Mouse (Mus musculus): ENCODE measurements around the gene Stat6. TPM values are rescaled to one million over a fixed set of nuclear protein-coding genes. Genes with fewer than 3 reads are reported as not detected.
A peak's percentile ranks its signal among the peaks of the same experiment; 100 is the strongest.

Gene Stat6
- polyA plus RNA-seq, 1 experiment, result 33.8 TPM

DNA sequence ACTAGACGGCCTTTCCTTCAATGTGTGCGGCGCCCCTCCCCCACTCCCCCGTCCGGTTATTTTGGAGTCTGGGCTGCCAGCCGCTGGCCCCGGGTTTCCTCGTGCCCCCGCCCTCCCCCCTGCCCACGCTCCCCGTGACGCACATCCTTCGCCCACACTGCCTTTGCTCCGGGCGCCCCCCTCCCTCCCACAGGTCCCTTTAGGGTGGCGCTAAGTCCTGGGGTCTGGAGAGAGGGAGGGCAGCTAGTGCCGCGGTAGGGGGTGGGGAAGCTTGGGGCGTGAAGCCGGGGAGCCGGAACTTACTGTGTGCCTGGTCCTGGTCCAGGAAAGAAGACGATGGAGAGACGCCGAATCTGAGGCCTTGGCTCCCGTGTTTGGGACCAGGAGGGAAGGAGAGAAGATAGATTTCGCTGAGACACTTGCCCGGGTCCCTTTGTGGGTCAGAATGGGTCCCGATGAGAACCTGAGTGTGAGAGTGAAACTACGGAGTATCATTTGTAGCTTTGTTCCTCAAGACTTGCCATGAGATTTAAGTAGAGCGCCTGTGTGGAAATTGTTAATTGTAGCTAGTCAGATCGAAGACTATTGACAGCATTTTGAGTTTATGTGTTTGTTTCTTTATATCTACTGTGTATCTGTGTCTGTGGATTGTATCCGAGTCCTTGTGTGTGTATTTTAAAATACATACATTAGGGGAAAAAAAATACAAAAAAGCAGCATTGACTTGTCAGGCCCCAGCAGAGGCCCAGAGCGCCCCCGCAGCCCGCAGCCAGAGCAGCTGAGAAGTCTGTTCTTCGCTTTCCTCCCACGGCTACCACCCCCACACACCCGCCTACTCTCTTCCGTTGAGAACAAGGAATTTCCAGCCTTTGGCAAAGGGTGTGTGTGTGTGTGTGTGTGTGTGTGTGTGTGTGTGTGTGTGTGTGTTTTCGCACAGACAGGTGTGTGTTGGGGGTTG lies 25.6 kb downstream of the Stat6 start, which contains the start of gene Nab2:
Gene Nab2 (minus strand): TSS at position 476 of the 958 bp plus-strand sequence.
- H3K36me3 ChIP-seq (replicated peaks; ENCODE audit: low read length), result peaks cover 18% of the 10 kb centered on the region
- no peaks in the 10 kb centered on the region for H3K27me3 ChIP-seq (replicated peaks)
- H3K4me3 ChIP-seq (replicated peaks), result peak within 1 kb of the TSS; percentile 95
- peaks cover 71% of the 10 kb centered on the region for H3K4me1 ChIP-seq
- TF ChIP-seq GATA1 (IDR thresholded peaks at IDR 0.05; ENCODE audit: borderline replicate concordance, low read length) (no peak), FLI1 (IDR thresholded peaks at IDR 0.05; ENCODE audit: low read length) (no peak)
- no peaks in the 10 kb centered on the region for H3K9me3 ChIP-seq

- H3K36me3 ChIP-seq (replicated peaks; ENCODE audit: low read length), result peaks cover 10% of the 10 kb centered on the region
- H3K9me3 ChIP-seq, result no peaks in the 10 kb centered on the region
- H3K4me1 ChIP-seq, result peaks cover 68% of the 10 kb centered on the region
- H3K27me3 ChIP-seq (replicated peaks), result no peaks in the 10 kb centered on the region
- peak overlapping the region; percentile 95 for H3K4me3 ChIP-seq (replicated peaks)
- no peak for TF ChIP-seq FLI1 (IDR thresholded peaks at IDR 0.05; ENCODE audit: low read length)
Measured at GRCm38 (mm10) chr10:127669170-127669569, 26.4 kb downstream of the Stat6 start.

DNA sequence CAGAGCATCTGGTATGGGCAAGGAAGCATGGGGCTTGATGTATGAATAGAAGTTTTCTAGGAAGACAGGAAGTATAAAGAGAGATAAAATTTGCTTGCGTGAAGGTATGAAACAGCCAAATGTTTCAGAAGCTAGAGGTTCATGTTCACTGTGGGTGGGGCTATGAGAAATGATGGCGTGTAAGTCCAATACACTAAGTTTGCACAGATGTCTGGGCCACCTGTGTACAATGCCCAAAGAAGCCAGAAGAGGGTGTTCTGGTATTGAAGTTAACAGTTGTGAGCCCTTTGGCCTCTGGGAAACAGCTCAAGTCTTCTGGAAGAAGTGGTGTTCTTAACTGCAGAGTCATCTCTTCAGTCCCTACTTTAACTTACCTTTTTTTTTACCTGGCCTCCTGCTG lies 27.4 kb downstream of the Stat6 start:
- TF ChIP-seq FLI1 (IDR thresholded peaks at IDR 0.05; ENCODE audit: low read length) (no peak), GATA1 (IDR thresholded peaks at IDR 0.05; ENCODE audit: borderline replicate concordance, low read length) (no peak)
- peaks cover 63% of the 10 kb centered on the region for H3K4me1 ChIP-seq
- H3K4me3 ChIP-seq (replicated peaks), result no peak overlapping the region
- H3K36me3 ChIP-seq (replicated peaks; ENCODE audit: low read length), result no peaks in the 10 kb centered on the region
- no peaks in the 10 kb centered on the region for H3K27me3 ChIP-seq (replicated peaks)
- no peaks in the 10 kb centered on the region for H3K9me3 ChIP-seq

- no peak overlapping the region for H3K4me3 ChIP-seq (replicated peaks)
- TF ChIP-seq GATA1 (IDR thresholded peaks at IDR 0.05; ENCODE audit: borderline replicate concordance, low read length) (no peak), FLI1 (IDR thresholded peaks at IDR 0.05; ENCODE audit: low read length) (no peak)
- no peaks in the 10 kb centered on the region for H3K36me3 ChIP-seq (replicated peaks; ENCODE audit: low read length)
- H3K9me3 ChIP-seq, result no peaks in the 10 kb centered on the region
- H3K27me3 ChIP-seq (replicated peaks), result no peaks in the 10 kb centered on the region
- peaks cover 56% of the 10 kb centered on the region for H3K4me1 ChIP-seq
Measured at GRCm38 (mm10) chr10:127671276-127671675, 28.5 kb downstream of the Stat6 start.

GRCm38 (mm10) chr10:127674046-127674655 lies 31.4 kb downstream of the Stat6 start:
- H3K4me1 ChIP-seq, result peaks cover 50% of the 10 kb centered on the region
- H3K27me3 ChIP-seq (replicated peaks), result no peaks in the 10 kb centered on the region
- TF ChIP-seq GATA1 (IDR thresholded peaks at IDR 0.05; ENCODE audit: borderline replicate concordance, low read length), result no peak
- no peak for TF ChIP-seq FLI1 (IDR thresholded peaks at IDR 0.05; ENCODE audit: low read length)
- no peaks in the 10 kb centered on the region for H3K36me3 ChIP-seq (replicated peaks; ENCODE audit: low read length)
- no peaks in the 10 kb centered on the region for H3K9me3 ChIP-seq
- H3K4me3 ChIP-seq (replicated peaks), result no peak overlapping the region

DNA sequence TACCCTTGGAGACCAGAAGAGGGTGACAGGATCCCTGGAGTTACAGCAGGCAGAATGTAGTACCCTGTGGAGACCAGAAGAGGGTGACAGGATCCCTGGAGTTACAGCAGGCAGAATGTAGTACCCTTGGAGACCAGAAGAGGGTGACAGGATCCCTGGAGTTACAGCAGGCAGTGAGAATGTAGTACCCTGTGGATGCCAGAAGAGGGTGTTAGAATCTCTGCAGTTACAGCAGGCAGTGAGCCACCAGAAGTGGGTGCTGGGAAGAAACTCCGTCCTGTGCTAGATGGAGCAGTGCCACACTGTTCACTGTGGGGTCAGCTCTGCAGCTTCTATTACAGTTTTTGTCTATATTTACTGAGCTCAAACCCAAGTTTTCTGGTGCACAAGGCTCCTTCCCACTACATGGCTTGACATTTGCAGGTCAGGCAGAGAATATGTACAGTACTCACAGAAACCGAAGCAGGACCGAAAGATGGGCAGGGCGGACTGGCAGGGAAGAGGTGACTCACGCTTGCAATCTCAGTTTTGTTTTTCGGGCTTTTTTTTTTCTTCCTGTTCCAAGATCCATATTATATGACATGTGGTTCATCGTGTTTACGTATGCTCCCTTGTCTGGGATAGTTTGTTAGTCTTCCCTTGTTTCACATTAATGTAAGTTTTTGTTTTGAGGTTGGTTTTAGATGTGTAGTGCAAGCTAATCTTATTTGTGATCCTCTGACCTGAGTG lies 32.2 kb downstream of the Stat6 start:
- no peaks in the 10 kb centered on the region for H3K27me3 ChIP-seq (replicated peaks)
- no peaks in the 10 kb centered on the region for H3K9me3 ChIP-seq
- H3K4me3 ChIP-seq (replicated peaks), result peak overlapping the region; percentile 76
- H3K4me1 ChIP-seq, result peaks cover 42% of the 10 kb centered on the region
- TF ChIP-seq FLI1 (IDR thresholded peaks at IDR 0.05; ENCODE audit: low read length), result no peak
- TF ChIP-seq GATA1 (IDR thresholded peaks at IDR 0.05; ENCODE audit: borderline replicate concordance, low read length), result no peak
- no peaks in the 10 kb centered on the region for H3K36me3 ChIP-seq (replicated peaks; ENCODE audit: low read length)

DNA sequence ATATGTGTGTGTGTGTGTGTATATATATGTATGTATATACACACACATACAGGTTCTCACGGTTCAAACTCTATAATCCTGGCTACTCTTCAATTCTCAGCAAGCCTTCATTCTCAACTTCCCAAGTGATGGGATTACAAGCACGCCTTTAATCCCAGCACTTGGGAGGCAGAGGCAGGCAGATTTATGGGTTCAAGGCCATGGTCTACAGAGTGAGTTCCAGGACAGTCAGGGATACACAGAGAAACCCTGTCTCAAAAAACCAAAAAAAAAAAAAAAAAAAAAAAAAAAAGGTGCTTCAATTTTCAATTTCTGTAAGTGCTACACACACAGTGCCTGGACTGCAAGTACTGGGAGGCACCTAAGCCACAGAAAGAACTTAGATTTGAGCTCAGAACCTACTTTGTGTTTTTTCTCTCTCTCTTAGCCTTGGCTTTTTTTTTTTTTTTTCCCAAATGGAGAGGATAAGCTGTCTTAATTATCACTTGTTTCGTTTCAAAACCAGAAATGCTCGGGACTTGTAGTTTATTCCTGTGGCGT lies 33.1 kb downstream of the Stat6 start:
- TF ChIP-seq GATA1 (IDR thresholded peaks at IDR 0.05; ENCODE audit: borderline replicate concordance, low read length), result no peak
- TF ChIP-seq FLI1 (IDR thresholded peaks at IDR 0.05; ENCODE audit: low read length), result no peak
- H3K4me3 ChIP-seq (replicated peaks), result peak overlapping the region; percentile 94
- H3K27me3 ChIP-seq (replicated peaks), result no peaks in the 10 kb centered on the region

GRCm38 (mm10) chr10:127676691-127677548 lies 34.1 kb downstream of the Stat6 start:
- TF ChIP-seq GATA1 (IDR thresholded peaks at IDR 0.05; ENCODE audit: borderline replicate concordance, low read length) (peak; percentile 7; the same call in 1 of the 3 replicates), FLI1 (IDR thresholded peaks at IDR 0.05; ENCODE audit: low read length) (peak; percentile 65; the same call in 1 of the 2 replicates)
- no peaks in the 10 kb centered on the region for H3K9me3 ChIP-seq
- peak overlapping the region; percentile 94 for H3K4me3 ChIP-seq (replicated peaks)
- H3K4me1 ChIP-seq, result peaks cover 28% of the 10 kb centered on the region
- no peaks in the 10 kb centered on the region for H3K27me3 ChIP-seq (replicated peaks)
- peaks cover 3% of the 10 kb centered on the region for H3K36me3 ChIP-seq (replicated peaks; ENCODE audit: low read length)

More for the DNA sequence above, 33.1 kb downstream of the Stat6 start:
- H3K4me1 ChIP-seq, result peaks cover 32% of the 10 kb centered on the region
- H3K9me3 ChIP-seq, result no peaks in the 10 kb centered on the region
- peaks cover under 1% of the 10 kb centered on the region for H3K36me3 ChIP-seq (replicated peaks; ENCODE audit: low read length)

Data from megakaryocyte, embryonic 14.5 days (primary cell).